ENCODE assay signal across 8 mouse cellular contexts in genomic region chr9:119982241-119982811, GRCm38 (mm10). TPM values are rescaled to one million over a fixed set of nuclear protein-coding genes. Genes with fewer than 3 reads are reported as not detected.
DNase-seq lines count a peak whose midpoint lies in the region; ATAC-seq and TF ChIP-seq lines count a peak whose summit lies in the region.

No protein-coding gene starts in this region.

- H3K4me3 ChIP-seq in cortical plate, adult 2 months (ENCODE audit: insufficient read depth, low read length): peak overlapping the region; percentile 85
- peak overlapping the region; percentile 75 for H3K4me3 ChIP-seq in heart, embryonic 11.5 days (ENCODE audit: low read depth, low read length)
- H3K4me3 ChIP-seq in lung, embryonic 16.5 days (ENCODE audit: low read length): peak overlapping the region; percentile 82

- DNase-seq in CD4-positive helper T cell, adult 2 months (ENCODE audit: low read depth, low spot score): peak; percentile 92
- DNase-seq in Muller cell, postnatal 12 days (ENCODE audit: inconsistent ontology term): peak; percentile 82
- peak; percentile 82 for DNase-seq in kidney, adult 9 months
- DNase-seq in frontal cortex, postnatal 14 days (ENCODE audit: low spot score in 2 of 2): no peak

- no peaks in the 10 kb centered on the region for H3K36me3 ChIP-seq in heart, embryonic 11.5 days (ENCODE audit: control insufficient read depth, insufficient read depth, low read length)
- H3K36me3 ChIP-seq in lung, embryonic 16.5 days (ENCODE audit: control insufficient read depth, insufficient read depth, low read length): no peaks in the 10 kb centered on the region

- no peak for TF ChIP-seq POLR2A in cortical plate, adult 2 months (IDR thresholded peaks at IDR 0.05; ENCODE audit: extremely low read depth, insufficient read depth, low read length)

- WGBS in heart, embryonic 11.5 days (ENCODE audit: insufficient replicate concordance): 1% methylated on average over 11 of the region's 11 CpGs
- WGBS in lung, embryonic 16.5 days: under 1% methylated on average over 11 of the region's 11 CpGs

- peak; percentile 28 for TF ChIP-seq CTCF in cortical plate, adult 2 months (IDR thresholded peaks at IDR 0.05; ENCODE audit: extremely low read depth, insufficient read depth, low read length)

- peak; percentile 56 for ATAC-seq in heart, embryonic 11.5 days (replicated peaks; ENCODE audit: insufficient number of reproducible peaks, low FRiP score, low TSS enrichment)
- ATAC-seq in lung, embryonic 16.5 days (ENCODE audit: low read depth): peak; percentile 46
- peak; percentile 61 for ATAC-seq in neutrophil, adult 5-6 weeks (ENCODE audit: extremely low read depth, insufficient number of reproducible peaks, low FRiP score, poor library complexity, severe bottlenecking)

- peak overlapping the region; percentile 83 for H3K27ac ChIP-seq in cortical plate, adult 2 months (ENCODE audit: insufficient read depth, low read length)
- H3K27ac ChIP-seq in heart, embryonic 11.5 days (ENCODE audit: low read depth, low read length): peak overlapping the region; percentile 98
- peak overlapping the region; percentile 100 for H3K27ac ChIP-seq in lung, embryonic 16.5 days (ENCODE audit: low read length)

- peak overlapping the region; percentile 84 for H3K9ac ChIP-seq in heart, embryonic 11.5 days (ENCODE audit: low read depth, low read length)
- H3K9ac ChIP-seq in lung, embryonic 16.5 days (ENCODE audit: low read length): peak overlapping the region; percentile 87

- H3K9me3 ChIP-seq in heart, embryonic 11.5 days (replicated peaks; ENCODE audit: control insufficient read depth, low read length): no peaks in the 10 kb centered on the region
- no peaks in the 10 kb centered on the region for H3K9me3 ChIP-seq in lung, embryonic 16.5 days (ENCODE audit: control insufficient read depth, low read length)

- peaks cover 28% of the 10 kb centered on the region for H3K4me1 ChIP-seq in cortical plate, adult 2 months (ENCODE audit: control insufficient read depth, insufficient read depth, low read length)
- peaks cover 65% of the 10 kb centered on the region for H3K4me1 ChIP-seq in heart, embryonic 11.5 days (ENCODE audit: control insufficient read depth, insufficient read depth, low read length)
- H3K4me1 ChIP-seq in lung, embryonic 16.5 days (replicated peaks; ENCODE audit: control insufficient read depth, insufficient read depth, low read length): peaks cover 62% of the 10 kb centered on the region

- H3K4me2 ChIP-seq in heart, embryonic 11.5 days: peak overlapping the region; percentile 95
- peak overlapping the region; percentile 91 for H3K4me2 ChIP-seq in lung, embryonic 16.5 days (ENCODE audit: low read depth, low read length)

- H3K27me3 ChIP-seq in heart, embryonic 11.5 days (ENCODE audit: control insufficient read depth, insufficient read depth, low read length): no peaks in the 10 kb centered on the region
- no peaks in the 10 kb centered on the region for H3K27me3 ChIP-seq in lung, embryonic 16.5 days (ENCODE audit: control insufficient read depth, insufficient read depth, low read depth, low read length)

RNA-seq across cellular contexts. Expression of gene Csrnp1, which starts 2.1 kb away (rescaled TPM):
- 14.8 and 21.3 TPM in 2 replicates for polyA plus RNA-seq in cortical plate, adult 2 months (2012; rRNA removed)
- polyA plus RNA-seq in heart, embryonic 11.5 days (2014; fragmentation: Nextera tagmentation; extraction: Ambion mirVana): 3.3 and 4.2 TPM in 2 replicates
- polyA plus RNA-seq in lung, embryonic 16.5 days (2015; fragmentation: Nextera tagmentation; extraction: Ambion mirVana): 9.6 and 9.8 TPM in 2 replicates
- 105 and 114 TPM in 2 replicates for total RNA-seq in neutrophil, adult 5-6 weeks (2017)

RNA-seq across cellular contexts. Expression of gene Xirp1, which starts 41.1 kb away (rescaled TPM):
- polyA plus RNA-seq in cortical plate, adult 2 months (2012; rRNA removed): 0.04 TPM in 2 replicates
- 38.2 and 64.5 TPM in 2 replicates for polyA plus RNA-seq in heart, embryonic 11.5 days (2014; fragmentation: Nextera tagmentation; extraction: Ambion mirVana)
- polyA plus RNA-seq in lung, embryonic 16.5 days (2015; fragmentation: Nextera tagmentation; extraction: Ambion mirVana): 1.3 and 1.6 TPM in 2 replicates
- total RNA-seq in neutrophil, adult 5-6 weeks (2017): not detected in 2 replicates

RNA-seq across cellular contexts. Expression of gene Ttc21a, which starts 44.9 kb away (rescaled TPM):
- polyA plus RNA-seq in cortical plate, adult 2 months (2012; rRNA removed): 0.26 and 0.63 TPM in 2 replicates
- polyA plus RNA-seq in heart, embryonic 11.5 days (2014; fragmentation: Nextera tagmentation; extraction: Ambion mirVana): 0.23 and 0.37 TPM in 2 replicates
- polyA plus RNA-seq in lung, embryonic 16.5 days (2015; fragmentation: Nextera tagmentation; extraction: Ambion mirVana): 1.3 and 2.1 TPM in 2 replicates
- 0.35 TPM in 1 of 2 replicates, not detected in the other for total RNA-seq in neutrophil, adult 5-6 weeks (2017)

RNA-seq across cellular contexts. Expression of gene Gorasp1, which starts 45.0 kb away (rescaled TPM):
- polyA plus RNA-seq in cortical plate, adult 2 months (2012; rRNA removed): 20.0 and 20.6 TPM in 2 replicates
- polyA plus RNA-seq in heart, embryonic 11.5 days (2014; fragmentation: Nextera tagmentation; extraction: Ambion mirVana): 18.0 and 20.3 TPM in 2 replicates
- polyA plus RNA-seq in lung, embryonic 16.5 days (2015; fragmentation: Nextera tagmentation; extraction: Ambion mirVana): 29.8 and 35.7 TPM in 2 replicates
- total RNA-seq in neutrophil, adult 5-6 weeks (2017): 1.7 and 3.6 TPM in 2 replicates

Comparison
In these comparisons a context has a peak if more than half of its experiments do, and no peak if none do; other contexts are left out.
1. DNase-seq: peak in CD4-positive helper T cell, adult 2 months (single experiment), Muller cell, postnatal 12 days (single experiment) and kidney, adult 9 months (single experiment); none in frontal cortex, postnatal 14 days (0 of 2).
2. RNA of gene Xirp1, which starts 41.1 kb away (polyA plus RNA-seq): 38.2 to 64.5 TPM in heart, embryonic 11.5 days; 1.3 to 1.6 TPM in lung, embryonic 16.5 days and 0.04 TPM in cortical plate, adult 2 months; every median in the first group is over 10 times any median in the second.
3. Peak in every context shown above with its lines, with median percentiles within 50 percentile points of each other: H3K27ac ChIP-seq, H3K4me3 ChIP-seq and ATAC-seq.